Mouse (Mus musculus) megakaryocyte, embryonic 14.5 days (primary cell): ENCODE data around the gene Atg16l2.

Experiments used
- FLI1 ChIP-seq: IDR thresholded peaks from 2 replicates; pipeline ENCODE4 v1.6.1; 2012; ENCODE audit warnings: low read length, inconsistent platforms, mixed read lengths
- GATA1 ChIP-seq: IDR thresholded peaks from 3 replicates; pipeline ENCODE4 v1.6.1; 2012; ENCODE audit warnings: mixed read lengths, low read length, inconsistent platforms, borderline replicate concordance

DNA sequence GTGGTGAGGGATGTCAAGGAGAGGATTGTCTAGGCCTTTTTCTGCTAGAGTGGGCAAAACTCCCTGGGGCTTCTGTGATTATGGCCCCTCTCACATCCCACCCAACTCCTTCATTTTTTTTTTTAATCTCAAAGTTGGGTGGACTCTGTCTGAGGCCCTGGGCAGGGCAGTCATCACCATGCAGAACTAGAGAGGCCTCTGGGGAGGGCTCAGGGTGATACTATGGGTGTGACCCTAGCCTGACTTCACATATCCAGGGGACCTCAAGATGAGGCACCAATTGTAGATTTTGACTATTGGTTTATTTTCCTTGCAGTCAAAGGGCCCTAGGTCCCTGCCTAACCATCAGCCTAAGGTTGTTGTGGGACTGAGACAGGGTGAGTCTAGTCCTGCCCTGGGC, 13.6 kb upstream of the Atg16l2 start:
- no peak for TF ChIP-seq GATA1
- TF ChIP-seq FLI1 = no peak
